Mouse (Mus musculus) hindbrain, postnatal 0 days (tissue): ENCODE measurements around the gene Magi3. TPM values are rescaled to one million over a fixed set of nuclear protein-coding genes. Genes with fewer than 3 reads are reported as not detected.

ENCODE experiments used
- ATAC-seq: fragments of 200-750 bp; cut with Nextera tagmentation; 2 replicates; pipeline ENCODE4 v1.8.0; 2017; ENCODE audit warnings: mild to moderate bottlenecking, moderate TSS enrichment, moderate library complexity
- DNase-seq: peaks from one replicate; pipeline ENCODE4 v3.0.0-alpha.2; 2015; ENCODE audit warnings: low spot score
- H3K27ac ChIP-seq: fragments of 300-500 bp; sonication (generic); 2 replicates; pipeline ENCODE4 v1.5.1; 2014; ENCODE audit warnings: mild to moderate bottlenecking
- H3K27me3 ChIP-seq: fragments of 300-500 bp; sonication (generic); 2 replicates; pipeline ENCODE4 v1.6.1; 2014; ENCODE audit warnings: low read length, mixed read lengths; ENCODE audit not compliant: insufficient read depth
- H3K36me3 ChIP-seq: fragments of 300-500 bp; sonication (generic); 2 replicates; pipeline ENCODE4 v1.6.1; 2014; ENCODE audit warnings: low read length, mixed read lengths; ENCODE audit not compliant: insufficient read depth
- H3K4me1 ChIP-seq: fragments of 300-500 bp; sonication (generic); 2 replicates; pipeline ENCODE4 v1.6.1; 2014; ENCODE audit warnings: antibody characterized with exemption, low read length, mixed read lengths; ENCODE audit not compliant: insufficient read depth
- H3K4me2 ChIP-seq: fragments of 300-500 bp; sonication (generic); 2 replicates; pipeline ENCODE4 v1.6.1; 2014; ENCODE audit warnings: low read depth, mild to moderate bottlenecking, low read length, moderate library complexity, mixed read lengths
- H3K4me3 ChIP-seq: fragments of 300-500 bp; sonication (generic); 2 replicates; pipeline ENCODE4 v1.5.1; 2014; ENCODE audit warnings: low read length
- H3K9ac ChIP-seq: fragments of 300-500 bp; sonication (generic); replicated peaks from 2 replicates; pipeline ENCODE4 v1.6.1; 2014; ENCODE audit warnings: mild to moderate bottlenecking, low read length, moderate library complexity, mixed read lengths
- H3K9me3 ChIP-seq: fragments of 300-500 bp; sonication (generic); 2 replicates; pipeline ENCODE4 v1.6.1; 2016; ENCODE audit warnings: low read length, mixed read lengths
- CTCF ChIP-seq: IDR thresholded peaks from 2 replicates; pipeline ENCODE4 v1.5.1; 2016; ENCODE audit warnings: antibody characterized with exemption, control low read depth, low read depth
- WGBS: fragments of 180-500 bp; shearing (Covaris S2); extraction: QIAGEN DNeasy Blood & Tissue Kit; methylation state at CpG from one replicate; pipeline ENCODE4 v1.1.7; 2014; 5-methylcytosine and 5-hydroxymethylcytosine counted together
- polyA plus RNA-seq: library from polyadenylated mRNA; unstranded; fragments of >200 nt; fragmentation: Nextera tagmentation; extraction: Ambion mirVana; gene quantifications from 2 replicates; pipeline ENCODE4 v1.2.1, GENCODE M21; 2015
- total RNA-seq: library from RNA; depleted of rRNA; stranded (reverse); fragments of >200 nt; gene quantifications from 2 replicates; pipeline ENCODE4 v1.2.3, GENCODE M21; 2014

Magi3 gene
- total and polyA plus RNA-seq, 2 experiments from 2014 or later = 3.2 to 17.3 TPM

- Histone ChIP-seq H3K9me3 (no peaks in the 10 kb centered on the region), H3K4me1 (no peaks in the 10 kb centered on the region), H3K4me3 (no peak overlapping the region), H3K36me3 (peaks cover 45% of the 10 kb centered on the region), H3K9ac (no peak overlapping the region), H3K27me3 (no peaks in the 10 kb centered on the region), H3K27ac (no peak overlapping the region), H3K4me2 (no peak overlapping the region)
- WGBS = 98% methylated on average over 3 of the region's 3 CpGs
- DNase-seq = no peak
- ATAC-seq = no peak
- TF ChIP-seq CTCF = no peak
Measured at GRCm38 (mm10) chr3:103991271-103991670, 228.9 kb downstream of the Magi3 start.

DNA sequence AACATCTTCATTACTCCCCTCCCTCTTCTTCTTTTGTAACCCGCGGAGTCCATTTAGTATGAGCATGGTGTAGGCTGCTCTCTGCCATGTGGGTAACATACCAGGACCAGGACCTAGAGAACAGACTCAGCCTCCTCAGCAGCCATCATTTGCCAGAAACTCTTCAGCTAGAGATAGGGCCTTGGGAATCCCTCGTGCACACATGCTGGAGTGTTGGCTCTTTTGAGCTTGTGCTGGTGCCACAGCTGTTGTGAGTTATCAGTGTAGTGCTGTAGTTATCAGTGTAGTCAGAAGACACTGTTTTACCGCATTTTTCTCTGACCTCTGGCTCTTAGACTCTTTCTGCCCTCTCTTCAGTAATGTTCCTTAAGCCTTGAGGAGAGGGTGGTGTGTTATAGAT lies 230.8 kb downstream of the Magi3 start:
- 95% methylated on average over 4 of the region's 4 CpGs for WGBS
- no peaks in the 10 kb centered on the region for H3K9me3 ChIP-seq

DNA sequence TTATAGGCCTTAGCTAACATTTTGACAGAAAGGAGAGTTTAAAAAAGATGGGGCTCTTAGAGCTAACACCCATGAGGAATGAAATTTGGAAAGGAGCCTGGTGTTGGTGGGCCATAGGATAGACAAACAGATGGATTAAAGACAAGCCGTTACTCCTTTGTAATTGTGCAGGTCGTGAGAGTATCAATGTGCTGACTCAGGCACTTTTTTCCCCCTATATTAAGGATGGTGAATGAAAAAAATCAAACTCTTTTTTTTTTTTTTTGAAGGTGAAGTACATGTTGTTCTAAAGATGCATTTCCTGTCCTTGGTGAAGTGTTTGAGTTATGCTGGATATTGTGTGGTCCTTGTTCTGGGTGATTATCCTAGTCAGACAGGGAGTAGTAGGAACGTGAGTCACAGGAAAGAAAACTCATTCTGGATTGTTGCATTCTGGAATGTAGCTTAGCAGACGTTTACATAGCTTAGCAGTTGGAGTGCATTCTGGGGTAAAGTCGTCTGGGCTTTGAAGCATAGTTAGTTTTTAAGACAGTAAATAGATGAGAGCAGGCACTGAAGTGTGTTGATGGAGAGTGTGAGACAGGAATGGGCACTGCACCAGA lies 232.2 kb downstream of the Magi3 start:
- H3K9me3 ChIP-seq = no peaks in the 10 kb centered on the region
- ATAC-seq (no peak), DNase-seq (no peak)
- no peak overlapping the region for H3K4me3 ChIP-seq
- no peak for TF ChIP-seq CTCF
- H3K27me3 ChIP-seq = no peaks in the 10 kb centered on the region
- WGBS = 69% methylated on average over 5 of the region's 5 CpGs
- no peaks in the 10 kb centered on the region for H3K4me1 ChIP-seq
- H3K4me2 ChIP-seq = no peak overlapping the region
- no peak overlapping the region for H3K9ac ChIP-seq
- no peak overlapping the region for H3K27ac ChIP-seq
- peaks cover 45% of the 10 kb centered on the region for H3K36me3 ChIP-seq

More for the DNA sequence above, 230.8 kb downstream of the Magi3 start:
- no peaks in the 10 kb centered on the region for H3K4me1 ChIP-seq
- H3K4me3 ChIP-seq = no peak overlapping the region
- peaks cover 43% of the 10 kb centered on the region for H3K36me3 ChIP-seq
- H3K27ac ChIP-seq = no peak overlapping the region
- no peak for DNase-seq
- no peak for ATAC-seq
- no peak overlapping the region for H3K9ac ChIP-seq
- no peak overlapping the region for H3K4me2 ChIP-seq
- TF ChIP-seq CTCF = no peak
- no peaks in the 10 kb centered on the region for H3K27me3 ChIP-seq

DNA sequence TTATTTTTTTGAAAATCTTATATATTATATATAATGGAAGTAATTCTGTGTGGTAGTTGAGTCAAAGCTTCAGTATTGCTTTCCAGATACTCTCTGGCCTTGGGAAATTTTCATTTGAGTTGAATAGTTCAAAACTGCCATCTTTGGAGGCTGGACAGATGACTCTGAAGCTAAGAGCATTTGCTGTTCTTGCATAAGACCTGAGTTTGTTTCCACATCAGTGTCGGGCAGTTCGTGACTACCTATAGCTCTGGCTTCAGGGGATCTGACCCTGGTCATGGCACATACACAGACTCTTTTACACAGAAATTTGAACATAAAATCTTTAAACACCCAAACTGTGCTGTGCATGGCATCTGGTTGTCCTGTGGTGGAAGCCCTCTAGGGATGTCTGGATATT lies 235.0 kb downstream of the Magi3 start:
- no peaks in the 10 kb centered on the region for H3K4me1 ChIP-seq
- H3K9ac ChIP-seq = no peak overlapping the region
- ATAC-seq (no peak), DNase-seq (no peak)
- H3K36me3 ChIP-seq = peaks cover 31% of the 10 kb centered on the region
- no peak for TF ChIP-seq CTCF
- no peaks in the 10 kb centered on the region for H3K9me3 ChIP-seq
- no peak overlapping the region for H3K4me2 ChIP-seq
- H3K27me3 ChIP-seq = no peaks in the 10 kb centered on the region
- H3K4me3 ChIP-seq = no peak overlapping the region
- WGBS = 98% methylated on average over 2 of the region's 2 CpGs
- no peak overlapping the region for H3K27ac ChIP-seq

GRCm38 (mm10) chr3:103984556-103984955 lies 235.6 kb downstream of the Magi3 start:
- no peak overlapping the region for H3K4me2 ChIP-seq
- H3K36me3 ChIP-seq = peaks cover 26% of the 10 kb centered on the region
- no peak for DNase-seq
- no peak for TF ChIP-seq CTCF
- H3K27me3 ChIP-seq = no peaks in the 10 kb centered on the region
- WGBS = 63% methylated on average over 4 of the region's 4 CpGs
- ATAC-seq = no peak
- no peaks in the 10 kb centered on the region for H3K4me1 ChIP-seq
- H3K27ac ChIP-seq = no peak overlapping the region
- no peak overlapping the region for H3K4me3 ChIP-seq
- H3K9me3 ChIP-seq = no peaks in the 10 kb centered on the region
- no peak overlapping the region for H3K9ac ChIP-seq

DNA sequence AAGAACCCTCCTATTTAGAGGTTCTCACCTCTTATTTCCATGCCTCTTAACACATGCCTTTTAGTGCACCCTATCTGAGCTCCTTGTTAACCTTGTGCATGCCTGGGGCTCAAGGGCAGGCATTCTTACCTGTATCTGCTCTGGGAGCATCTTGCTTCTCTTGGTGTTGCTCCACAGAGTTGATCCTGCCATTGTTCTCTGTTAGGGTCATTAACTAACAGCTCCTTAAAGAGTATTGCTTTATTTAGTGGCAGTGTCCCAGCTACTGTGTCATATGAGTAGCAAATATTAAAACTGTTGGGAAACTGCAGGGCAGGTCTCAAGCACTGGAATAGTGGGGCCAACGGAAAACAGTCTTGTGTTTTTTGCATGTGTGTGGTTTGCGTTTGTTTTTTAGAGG lies 249.0 kb downstream of the Magi3 start:
- DNase-seq (no peak), ATAC-seq (no peak)
- H3K4me2 ChIP-seq = no peak overlapping the region
- H3K4me1 ChIP-seq = 0 out of 2 replicates have a peak, but pooled peaks cover 7% of the 10 kb centered on the region
- no peak overlapping the region for H3K27ac ChIP-seq
- TF ChIP-seq CTCF = no peak
- H3K36me3 ChIP-seq = peaks cover 7% of the 10 kb centered on the region; the same call in 1 of the 2 replicates
- WGBS = 99% methylated on average over 2 of the region's 2 CpGs
- H3K4me3 ChIP-seq = no peak overlapping the region
- no peaks in the 10 kb centered on the region for H3K9me3 ChIP-seq
- H3K9ac ChIP-seq = no peak overlapping the region
- no peaks in the 10 kb centered on the region for H3K27me3 ChIP-seq

DNA sequence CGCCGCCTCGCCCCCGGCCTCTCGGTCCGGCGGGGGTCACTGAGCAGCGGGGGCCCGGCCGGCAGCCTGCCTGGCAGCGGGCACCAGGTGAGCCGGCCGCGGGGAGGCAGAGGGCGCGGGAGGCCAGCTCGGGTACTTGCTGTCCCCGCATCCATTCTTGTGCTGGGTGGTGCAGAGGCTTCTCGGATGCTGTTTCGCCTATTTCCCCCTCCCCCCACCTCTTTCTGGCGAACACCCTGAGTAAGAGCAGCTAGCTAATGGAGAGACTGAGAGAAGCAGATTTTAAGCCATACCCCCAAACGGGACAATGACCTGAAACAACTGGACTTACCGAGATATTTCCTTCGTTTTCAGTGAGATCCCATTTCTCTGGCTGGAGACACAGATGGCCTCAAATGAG lies 251.5 kb downstream of the Magi3 start:
- DNase-seq (peak; percentile 74), ATAC-seq (peak; percentile 81)
- no peaks in the 10 kb centered on the region for H3K27me3 ChIP-seq
- H3K36me3 ChIP-seq = peaks cover 7% of the 10 kb centered on the region; the same call in 1 of the 2 replicates
- H3K27ac ChIP-seq = peak overlapping the region; percentile 97
- H3K4me1 ChIP-seq = 0 out of 2 replicates have a peak, but pooled peaks cover 7% of the 10 kb centered on the region
- peak overlapping the region; percentile 93 for H3K4me3 ChIP-seq
- no peak for TF ChIP-seq CTCF
- peak overlapping the region; percentile 93 for H3K9ac ChIP-seq
- 1% methylated on average over 22 of the region's 24 CpGs for WGBS
- no peaks in the 10 kb centered on the region for H3K9me3 ChIP-seq
- H3K4me2 ChIP-seq = peak overlapping the region; percentile 74
